Mouse (Mus musculus): ENCODE data around the gene Trp53rka.

DNA sequence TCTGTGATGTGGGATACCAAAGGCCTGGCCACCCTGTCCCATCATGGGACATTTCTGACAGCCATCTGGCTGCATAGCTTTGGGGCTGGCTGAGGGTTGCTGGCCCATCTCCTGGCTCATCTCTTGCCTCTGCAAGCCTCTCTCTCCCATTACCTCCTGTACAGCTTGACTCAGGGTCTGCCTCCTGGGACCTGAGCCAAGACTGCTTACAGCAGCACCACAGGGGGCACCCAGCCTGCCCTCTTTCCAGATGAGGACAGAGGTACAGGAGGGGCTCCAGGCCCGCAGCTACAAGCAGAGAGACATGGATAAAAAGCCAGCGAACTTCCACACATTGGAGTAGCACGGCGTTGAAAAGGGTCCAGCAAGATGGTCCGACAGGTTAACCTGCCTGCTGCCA is 6.7 kb downstream of the Trp53rka start:
- TF ChIP-seq KAT2A (conservative IDR thresholded peaks at IDR 0.05; ENCODE audit: low read depth, low read length): no peak
- TF ChIP-seq CTCF (IDR thresholded peaks at IDR 0.05 in 2 of 3, conservative IDR thresholded peaks at IDR 0.05 in 1 of 3; ENCODE audit: control insufficient read depth in 1 of 3, insufficient read depth in 1 of 3, low read depth in 2 of 3, low read length in 3 of 3, poor library complexity in 1 of 3, severe bottlenecking in 1 of 3): no peak
- no peak for TF ChIP-seq POLR2AphosphoS2 (IDR thresholded peaks at IDR 0.05; ENCODE audit: low read length)
- no peak for TF ChIP-seq EP300 (IDR thresholded peaks at IDR 0.05; ENCODE audit: low read depth in 1 of 2, low read length in 2 of 2)
- TF ChIP-seq TCF12 (IDR thresholded peaks at IDR 0.05; ENCODE audit: low read depth, low read length): no peak
- TF ChIP-seq MAFK (IDR thresholded peaks at IDR 0.05; ENCODE audit: borderline replicate concordance, low read depth, low read length): no peak
- TF ChIP-seq MAZ (IDR thresholded peaks at IDR 0.05; ENCODE audit: low read depth, low read length): no peak
- no peak for TF ChIP-seq MYB (IDR thresholded peaks at IDR 0.05; ENCODE audit: low read depth, low read length)
- TF ChIP-seq HCFC1 (IDR thresholded peaks at IDR 0.05; ENCODE audit: low read depth, low read length): no peak
- TF ChIP-seq SIN3A (IDR thresholded peaks at IDR 0.05; ENCODE audit: low read length): no peak
- TF ChIP-seq MXI1 (IDR thresholded peaks at IDR 0.05; ENCODE audit: low read depth, low read length): no peak
- TF ChIP-seq ZMIZ1 (IDR thresholded peaks at IDR 0.05; ENCODE audit: low read depth, low read length): no peak
- TF ChIP-seq TAL1 (IDR thresholded peaks at IDR 0.05; ENCODE audit: low read length): no peak
- TF ChIP-seq POLR2A (IDR thresholded peaks at IDR 0.05; ENCODE audit: control insufficient read depth in 1 of 2, insufficient read depth in 1 of 2, low read depth in 1 of 2, low read length in 2 of 2, poor library complexity in 1 of 2): no peak

Data from MEL (cell line).